Mouse (Mus musculus): Measurements from ENCODE around the gene Klrb1c.

GRCm38 (mm10) chr6:128799896-128800270 is 10.9 kb upstream of the Klrb1c start:
- TF ChIP-seq CTCF (IDR thresholded peaks at IDR 0.05; ENCODE audit: control insufficient read depth, insufficient read depth, low read length) (no peak), POLR2A (IDR thresholded peaks at IDR 0.05; ENCODE audit: borderline replicate concordance, control insufficient read depth, low read depth, low read length) (no peak)
